Mouse (Mus musculus) gastrocnemius, postnatal 10 days (tissue): ENCODE results near the gene Ly6c2. TPM values are rescaled to one million over a fixed set of nuclear protein-coding genes. Genes with fewer than 3 reads are reported as not detected.
A peak's percentile ranks its signal among the peaks of the same experiment; 100 is the strongest.
"Not testable (repeated sequence)": the region's sequence is repeated elsewhere in the genome, so short reads cannot be mapped to it uniquely, and the experiment has no call there.

ENCODE experiments used
- DNase-seq: peaks from one replicate; pipeline ENCODE4 v3.0.0; 2021; ENCODE audit warnings: mixed read lengths
- long read RNA-seq, 2 experiments: library from polyadenylated mRNA; stranded (forward); transcript quantifications; one replicate each; pipeline ENCODE4 v2.0.0; 2021
- total RNA-seq, 2 experiments: library from RNA; stranded (reverse); gene quantifications; 2 replicates each; pipeline ENCODE4 v1.2.3; 2021

Gene Ly6c2
- 1 to 10 TPM; 3.1 to 3.3 TPM for total RNA-seq
- long read RNA-seq, experiment 1, result 0 reads
- long read RNA-seq, experiment 2, result 0 reads

GRCm38 (mm10) chr15:75111861-75112630 is at the start of gene Ly6c2:
TSS of gene Ly6c2 (minus strand) at chr15:75111970.
- not testable (repeated sequence) for DNase-seq

DNA sequence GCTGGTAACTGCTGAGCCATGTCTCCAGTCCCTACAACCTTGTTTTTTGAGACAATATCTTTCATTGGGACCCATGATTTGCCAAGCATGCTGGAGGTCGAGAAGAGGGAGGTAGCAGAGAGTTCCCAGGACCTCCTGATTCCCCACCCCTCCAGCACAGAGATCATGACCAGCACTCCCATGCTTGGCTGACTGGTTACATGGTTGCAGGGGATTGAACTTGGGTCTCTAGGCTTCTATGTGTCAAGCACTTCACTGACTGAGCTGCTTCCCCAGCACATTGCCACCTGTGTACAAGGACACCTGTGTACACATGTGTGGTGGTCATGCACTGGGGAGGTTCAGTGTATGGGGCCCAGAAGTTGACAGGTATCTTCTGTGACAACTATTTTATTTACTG is 45.9 kb upstream of the Ly6c2 start:
- no peak for DNase-seq

GRCm38 (mm10) chr15:75154940-75155339 is 43.2 kb upstream of the Ly6c2 start, which contains the start of gene Ly6g:
TSS of gene Ly6g (plus strand) at chr15:75155240.
- DNase-seq, result no peak

GRCm38 (mm10) chr15:75153087-75153486 is 41.3 kb upstream of the Ly6c2 start:
- no peak for DNase-seq

DNA sequence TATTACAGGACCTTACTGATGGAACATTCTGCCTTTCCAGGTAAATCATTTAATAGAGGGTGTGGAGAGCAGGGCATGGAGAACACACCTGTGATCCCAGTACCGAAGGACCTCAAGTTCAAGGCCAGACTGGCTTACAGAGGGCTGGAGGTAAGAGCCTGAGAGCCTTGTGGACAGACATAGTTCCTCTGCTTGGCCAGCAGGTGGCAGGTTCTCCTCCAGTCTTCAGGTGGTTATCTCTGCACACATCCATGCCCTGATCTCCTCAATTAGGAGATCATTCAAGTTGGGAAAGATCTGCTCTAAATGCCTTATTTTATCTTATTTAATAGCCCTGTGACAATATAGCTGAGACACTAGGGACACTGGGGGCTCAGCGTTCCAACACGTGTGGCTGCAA is 32.0 kb upstream of the Ly6c2 start:
- DNase-seq, result no peak

- peak; percentile 15 for DNase-seq
These were observed 30.1 kb upstream of the Ly6c2 start for GRCm38 (mm10) chr15:75141812-75142360.

GRCm38 (mm10) chr15:75137739-75138138 is 26.0 kb upstream of the Ly6c2 start:
- DNase-seq, result not testable (repeated sequence)

DNA sequence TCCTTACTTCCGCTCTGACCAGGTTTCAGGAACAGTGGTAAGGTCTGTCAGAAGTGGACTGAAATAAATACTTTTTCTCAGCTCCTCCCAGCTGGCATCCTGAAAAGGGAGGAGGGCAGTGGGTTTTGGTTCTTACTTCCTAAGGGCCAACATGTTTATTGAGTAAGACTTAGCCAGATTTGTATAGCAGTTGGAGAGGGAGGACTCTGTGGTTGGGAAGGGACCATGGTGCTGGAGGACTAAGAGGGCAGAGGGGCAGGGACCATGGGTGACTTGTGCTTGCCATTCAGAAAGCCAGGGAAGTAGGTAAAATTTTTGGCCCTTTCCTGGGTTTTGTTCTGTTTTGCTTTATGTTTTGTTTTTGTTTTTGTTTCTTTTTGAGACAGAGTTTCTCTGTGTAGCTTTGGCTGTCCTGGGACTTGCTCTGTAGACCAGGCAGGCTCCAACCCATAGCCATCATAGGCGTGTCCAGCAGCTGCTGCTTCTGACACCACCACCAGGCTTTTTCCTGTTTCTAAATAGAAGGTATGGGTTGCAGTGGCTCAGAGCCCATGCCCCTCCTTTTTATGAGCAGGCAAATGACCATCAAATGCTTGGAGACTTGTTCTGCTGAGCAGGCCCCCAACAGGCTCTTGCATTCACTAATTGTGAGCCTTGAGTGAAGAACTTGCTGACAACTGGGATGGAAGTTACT is 23.5 kb upstream of the Ly6c2 start:
- DNase-seq, result not testable (repeated sequence)

DNA sequence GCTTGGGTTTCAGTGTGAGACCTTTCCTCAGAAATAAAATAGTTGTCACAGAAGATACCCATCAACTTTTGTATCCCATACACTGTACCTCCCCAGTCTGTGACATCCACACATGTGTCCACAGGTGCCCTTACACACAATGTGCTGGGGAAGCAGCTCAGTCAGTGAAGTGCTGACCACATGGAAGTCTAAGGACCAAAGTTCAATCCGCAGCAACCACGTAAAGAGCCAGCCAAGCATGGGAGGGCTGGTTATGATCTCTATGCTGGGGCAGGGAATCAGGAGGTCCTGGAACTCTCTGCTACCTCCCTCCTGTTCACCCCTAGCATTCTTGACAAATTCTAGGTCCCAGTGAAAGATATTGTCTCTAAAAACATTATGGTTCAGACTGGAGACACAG is 20.6 kb upstream of the Ly6c2 start:
- not testable (repeated sequence) for DNase-seq

DNA sequence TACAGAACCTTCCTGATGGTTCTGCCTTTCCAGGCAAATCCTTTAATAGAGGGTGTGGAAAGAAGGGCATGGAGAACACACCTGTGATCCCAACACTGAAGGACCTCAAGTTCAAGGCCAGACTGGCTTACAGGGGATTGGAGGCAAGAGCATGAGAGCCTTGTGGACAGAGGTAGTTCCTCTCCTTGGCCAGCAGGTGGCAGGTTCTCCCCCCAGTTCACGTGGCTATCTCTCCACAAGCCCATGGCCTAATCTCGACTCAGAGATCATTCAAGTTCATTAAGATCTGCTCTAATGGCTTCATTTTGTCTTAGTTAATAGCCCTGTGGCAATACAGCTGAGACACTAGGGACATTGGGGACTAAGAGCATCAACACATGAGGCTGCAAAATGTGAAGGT is 8.3 kb upstream of the Ly6c2 start:
- peak; percentile 10 for DNase-seq

DNA sequence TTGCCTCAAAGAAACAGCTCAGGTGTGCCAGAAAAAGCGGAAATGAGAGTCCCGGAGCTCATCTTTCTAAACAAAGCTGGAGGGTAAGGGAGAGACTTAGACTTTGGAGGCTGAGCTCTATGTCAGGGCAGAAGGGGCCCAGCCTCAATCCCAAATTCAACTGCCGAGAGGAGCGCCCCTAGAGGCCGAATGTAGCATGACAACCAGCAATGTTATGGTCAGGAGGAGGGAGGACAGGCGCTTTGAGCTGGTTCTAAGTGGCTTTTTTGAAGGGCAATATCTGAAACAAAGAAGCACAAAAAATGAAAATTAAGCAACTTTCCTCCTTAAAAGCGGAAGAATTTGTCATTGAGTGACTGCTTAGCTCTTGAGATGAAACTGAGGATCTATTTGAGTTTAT is 7.0 kb upstream of the Ly6c2 start:
- DNase-seq, result peak; percentile 46

GRCm38 (mm10) chr15:75117481-75117880 is 5.7 kb upstream of the Ly6c2 start:
- DNase-seq, result not testable (repeated sequence)

GRCm38 (mm10) chr15:75116525-75116924 is 4.8 kb upstream of the Ly6c2 start:
- no peak for DNase-seq

GRCm38 (mm10) chr15:75110424-75110823 is 1.3 kb downstream of the Ly6c2 start:
- DNase-seq, result not testable (repeated sequence)

GRCm38 (mm10) chr15:75099261-75099660 is 12.5 kb downstream of the Ly6c2 start:
- no peak for DNase-seq

- not testable (repeated sequence) for DNase-seq
These were observed 23.7 kb downstream of the Ly6c2 start for GRCm38 (mm10) chr15:75088041-75088440.

DNA sequence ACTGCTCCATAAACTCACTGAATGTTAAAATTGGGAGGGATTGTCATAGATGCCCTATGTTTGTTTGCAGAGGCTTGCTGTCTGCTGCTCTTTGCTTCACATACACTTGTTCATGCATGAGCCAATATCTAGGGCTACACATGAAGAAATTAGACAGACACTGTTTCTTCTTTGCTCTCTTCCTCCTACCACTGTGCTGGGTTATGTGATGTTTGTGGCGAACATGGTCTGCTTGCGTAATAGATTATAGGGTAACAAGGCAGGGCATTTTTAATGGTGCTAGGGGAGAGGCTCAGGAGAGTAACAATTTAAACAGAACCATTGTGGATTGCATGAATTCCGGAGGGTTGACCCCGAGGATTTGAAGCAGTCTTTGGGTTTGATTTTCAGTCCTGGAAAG is 41.8 kb downstream of the Ly6c2 start:
- DNase-seq, result no peak

- DNase-seq, result peak; percentile 67
These were observed 49.7 kb downstream of the Ly6c2 start for GRCm38 (mm10) chr15:75062030-75062574.

DNA sequence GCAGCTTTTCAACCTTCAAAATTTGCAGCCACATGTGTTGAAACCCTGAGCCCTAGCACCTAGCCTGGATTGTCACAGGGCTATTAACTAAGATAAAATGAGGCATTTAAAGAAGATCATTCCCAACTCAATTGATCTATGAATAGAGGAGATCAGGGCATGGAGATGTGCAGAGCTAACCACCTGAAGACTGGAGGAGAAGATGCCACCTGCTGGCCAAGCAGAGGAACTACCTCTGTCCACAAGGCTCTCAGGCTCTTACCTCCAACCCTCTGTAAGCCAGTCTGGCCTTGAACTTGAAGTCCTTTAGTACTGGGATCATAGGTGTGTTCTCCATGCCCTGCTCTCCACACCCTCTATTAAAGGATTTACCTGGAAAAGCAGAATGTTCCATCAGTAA is 51.3 kb downstream of the Ly6c2 start:
- DNase-seq, result peak; percentile 41
